Mouse (Mus musculus) spleen, adult 2 months (tissue): ENCODE measurements around the gene Sgip1. TPM values are rescaled to one million over a fixed set of nuclear protein-coding genes. Genes with fewer than 3 reads are reported as not detected.
A peak's percentile ranks its signal among the peaks of the same experiment; 100 is the strongest.

ENCODE experiments used
- DNase-seq, 2 experiments: peaks; one replicate each; pipeline versions ENCODE4 v3.0.0 to v3.0.0-alpha.2; 2012 to 2021; ENCODE audit warnings: low spot score in 2 of 2, low read depth in 1 of 2
- H3K27ac ChIP-seq: fragments of 200-500 bp; 2 replicates; pipeline ENCODE4 v1.5.1; 2012; ENCODE audit warnings: low read length, inconsistent platforms; ENCODE audit not compliant: insufficient read depth
- H3K27me3 ChIP-seq: fragments of 200-500 bp; 2 replicates; pipeline ENCODE4 v1.6.1; 2012; ENCODE audit warnings: mild to moderate bottlenecking, moderate library complexity, low read length, inconsistent platforms; ENCODE audit not compliant: control insufficient read depth, insufficient read depth
- H3K36me3 ChIP-seq: fragments of 200-500 bp; 2 replicates; pipeline ENCODE4 v1.6.1; 2012; ENCODE audit warnings: mild to moderate bottlenecking, low read length, inconsistent platforms; ENCODE audit not compliant: control insufficient read depth, insufficient read depth
- H3K4me1 ChIP-seq: fragments of 200-500 bp; 2 replicates; pipeline ENCODE4 v1.6.1; 2011; ENCODE audit warnings: inconsistent platforms; ENCODE audit not compliant: control insufficient read depth, insufficient read depth, insufficient read length
- H3K4me3 ChIP-seq: fragments of 200-500 bp; 2 replicates; pipeline ENCODE4 v1.5.1; 2011; ENCODE audit warnings: mild to moderate bottlenecking, inconsistent platforms; ENCODE audit not compliant: insufficient read depth, insufficient read length; ENCODE audit errors: extremely low read depth
- CTCF ChIP-seq: fragments of 200-500 bp; IDR thresholded peaks from 2 replicates; pipeline ENCODE4 v1.5.1; 2011; ENCODE audit warnings: mild to moderate bottlenecking, inconsistent platforms; ENCODE audit not compliant: insufficient read depth, insufficient read length, insufficient replicate concordance; ENCODE audit errors: extremely low read depth
- POLR2A ChIP-seq: fragments of 200-500 bp; IDR thresholded peaks from 2 replicates; pipeline ENCODE4 v1.6.1; 2011; ENCODE audit warnings: low read depth, low read length, inconsistent platforms
- WGBS: fragments of 180-500 bp; shearing (Covaris S2); methylation state at CpG from one replicate; pipeline ENCODE4 v1.1.7; 2018; 5-methylcytosine and 5-hydroxymethylcytosine counted together
- polyA plus RNA-seq: library from polyadenylated mRNA; depleted of rRNA; stranded (reverse); fragments of >200 nt; gene quantifications from 2 replicates; pipeline ENCODE4 v1.2.3, GENCODE M21; 2012

Gene Sgip1
- polyA plus RNA-seq, 1 experiment: 0.60 TPM

GRCm38 (mm10) chr4:102719951-102720350 lies 21.1 kb upstream of the Sgip1 start:
- WGBS: 11% methylated on average over 1 of the region's 1 CpGs
- Histone ChIP-seq H3K4me1 (no peaks in the 10 kb centered on the region), H3K27ac (no peak overlapping the region), H3K36me3 (no peaks in the 10 kb centered on the region), H3K4me3 (no peak overlapping the region), H3K27me3 (no peaks in the 10 kb centered on the region)
- DNase-seq: no peak
- TF ChIP-seq CTCF (no peak), POLR2A (no peak)

DNA sequence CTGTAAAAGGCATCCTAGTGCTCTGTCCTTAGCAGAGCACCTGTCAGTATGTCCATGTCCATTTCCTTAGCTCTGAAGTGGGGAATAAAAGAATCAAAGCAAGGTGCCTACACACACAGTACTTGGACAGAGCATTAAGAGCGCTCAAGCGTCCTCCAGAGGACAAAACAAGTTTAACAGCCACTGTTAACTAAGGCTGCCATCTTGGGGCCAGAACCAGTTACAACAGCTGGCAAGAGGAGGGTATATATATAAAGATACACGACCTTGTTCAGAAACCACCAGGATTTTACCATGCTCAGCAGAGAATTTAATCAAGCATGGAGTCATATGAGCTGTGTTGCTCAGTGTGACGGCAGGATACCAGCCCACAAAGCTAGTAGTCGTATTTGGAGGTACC lies 16.7 kb upstream of the Sgip1 start:
- Histone ChIP-seq H3K36me3 (no peaks in the 10 kb centered on the region), H3K4me1 (no peaks in the 10 kb centered on the region), H3K4me3 (no peak overlapping the region), H3K27me3 (no peaks in the 10 kb centered on the region), H3K27ac (no peak overlapping the region)
- TF ChIP-seq CTCF (no peak), POLR2A (no peak)
- no peak for DNase-seq
- WGBS: 79% methylated on average over 5 of the region's 5 CpGs

DNA sequence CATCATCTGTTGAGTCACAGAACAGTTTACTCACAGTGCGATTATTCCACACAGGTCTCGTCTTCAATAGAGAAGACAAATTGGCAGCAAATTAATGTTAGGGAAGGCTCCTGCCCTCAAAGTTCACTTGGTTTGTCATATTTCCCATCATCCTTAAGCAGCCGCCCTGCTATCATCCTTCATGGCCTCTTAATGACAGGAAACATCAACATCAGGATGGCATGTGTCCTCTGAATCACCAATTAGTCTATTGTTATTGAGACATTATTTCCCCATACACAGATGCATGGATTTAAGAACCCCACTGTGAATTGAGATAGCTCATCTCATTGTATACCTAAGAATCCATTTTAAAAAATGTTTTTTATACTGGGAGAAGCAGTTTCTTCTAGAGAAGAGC lies 10.1 kb upstream of the Sgip1 start:
- TF ChIP-seq CTCF (no peak), POLR2A (no peak)
- WGBS: 88% methylated on average over 3 of the region's 3 CpGs
- Histone ChIP-seq H3K27ac (no peak overlapping the region), H3K4me1 (no peaks in the 10 kb centered on the region), H3K36me3 (no peaks in the 10 kb centered on the region), H3K27me3 (no peaks in the 10 kb centered on the region), H3K4me3 (no peak overlapping the region)
- no peak for DNase-seq

- Histone ChIP-seq H3K36me3 (no peaks in the 10 kb centered on the region), H3K4me1 (no peaks in the 10 kb centered on the region), H3K4me3 (no peak overlapping the region), H3K27ac (no peak overlapping the region), H3K27me3 (no peaks in the 10 kb centered on the region)
- TF ChIP-seq CTCF: no peak
- TF ChIP-seq POLR2A: no peak
- WGBS: 83% methylated on average over 9 of the region's 9 CpGs
- DNase-seq: no peak
Observed at GRCm38 (mm10) chr4:102734022-102734657, 7.0 kb upstream of the Sgip1 start.

- Histone ChIP-seq H3K27me3 (no peaks in the 10 kb centered on the region), H3K4me3 (no peak overlapping the region), H3K36me3 (no peaks in the 10 kb centered on the region), H3K27ac (no peak overlapping the region), H3K4me1 (no peaks in the 10 kb centered on the region)
- no peak for DNase-seq
- 78% methylated on average over 3 of the region's 3 CpGs for WGBS
- TF ChIP-seq CTCF (no peak), POLR2A (no peak)
Observed at GRCm38 (mm10) chr4:102753334-102754090, 12.4 kb downstream of the Sgip1 start.

- peak overlapping the region; percentile 16; the same call in 1 of the 2 replicates for H3K4me3 ChIP-seq
- H3K27ac ChIP-seq: no peak overlapping the region
- H3K36me3 ChIP-seq: no peaks in the 10 kb centered on the region
- 3% methylated on average over 41 of the region's 41 CpGs for WGBS
- TF ChIP-seq POLR2A: no peak
- TF ChIP-seq CTCF: no peak
- peaks cover 5% of the 10 kb centered on the region for H3K27me3 ChIP-seq
- no peak for DNase-seq
- peaks cover 2% of the 10 kb centered on the region for H3K4me1 ChIP-seq
Observed at GRCm38 (mm10) chr4:102759095-102759890, 18.2 kb downstream of the Sgip1 start.

GRCm38 (mm10) chr4:102760042-102760821 lies 19.1 kb downstream of the Sgip1 start:
- Histone ChIP-seq H3K27ac (no peak overlapping the region), H3K27me3 (peaks cover 5% of the 10 kb centered on the region), H3K4me3 (peak overlapping the region; percentile 48; the same call in 1 of the 2 replicates), H3K4me1 (peaks cover 2% of the 10 kb centered on the region), H3K36me3 (no peaks in the 10 kb centered on the region)
- no peak for DNase-seq
- 14% methylated on average over 25 of the region's 25 CpGs for WGBS
- TF ChIP-seq POLR2A (no peak), CTCF (no peak)
